Mouse (Mus musculus) olfactory bulb, adult 2 months (tissue): ENCODE results near the gene Traf5. TPM values are rescaled to one million over a fixed set of nuclear protein-coding genes. Genes with fewer than 3 reads are reported as not detected.

Source experiments
- H3K27ac ChIP-seq: fragments of 200-500 bp; 2 replicates; pipeline ENCODE4 v1.5.1; 2012; ENCODE audit warnings: low read depth, low read length; ENCODE audit not compliant: insufficient read depth
- H3K4me1 ChIP-seq: fragments of 200-500 bp; 2 replicates; pipeline ENCODE4 v1.6.1; 2012; ENCODE audit warnings: low read length; ENCODE audit not compliant: control insufficient read depth, insufficient read depth
- H3K4me3 ChIP-seq: fragments of 200-500 bp; 2 replicates; pipeline ENCODE4 v1.5.1; 2012; ENCODE audit warnings: mild to moderate bottlenecking, low read depth, low read length, moderate library complexity; ENCODE audit not compliant: insufficient read depth
- CTCF ChIP-seq: fragments of 200-500 bp; IDR thresholded peaks from 2 replicates; pipeline ENCODE4 v1.5.1; 2012; ENCODE audit warnings: low read depth, mild to moderate bottlenecking, low read length, moderate library complexity; ENCODE audit not compliant: insufficient read depth
- POLR2A ChIP-seq: fragments of 200-500 bp; IDR thresholded peaks from 2 replicates; pipeline ENCODE4 v1.6.1; 2012; ENCODE audit warnings: mild to moderate bottlenecking, low read depth, low read length, moderate library complexity; ENCODE audit not compliant: insufficient read depth
- WGBS: fragments of 180-500 bp; shearing (Covaris S2); methylation state at CpG from one replicate; pipeline ENCODE4 v1.1.7; 2018; 5-methylcytosine and 5-hydroxymethylcytosine counted together
- polyA plus RNA-seq: library from polyadenylated mRNA; stranded (reverse); fragments of >200 nt; gene quantifications from 2 replicates; pipeline ENCODE4 v1.2.4, GENCODE M21; 2012; ENCODE audit warnings: low replicate concordance; ENCODE audit not compliant: missing spikeins, insufficient read depth, insufficient read length

Gene Traf5
- polyA plus RNA-seq, 1 experiment: not detected

- TF ChIP-seq POLR2A (no peak), CTCF (no peak)
- Histone ChIP-seq H3K27ac (no peak overlapping the region), H3K4me3 (no peak overlapping the region), H3K4me1 (no peaks in the 10 kb centered on the region)
- 77% methylated on average over 6 of the region's 6 CpGs for WGBS
Observed at GRCm38 (mm10) chr1:192116262-192116661, 23.9 kb upstream of the Traf5 start.

GRCm38 (mm10) chr1:192115378-192115777, 23.0 kb upstream of the Traf5 start:
- H3K4me1 ChIP-seq: no peaks in the 10 kb centered on the region
- 88% methylated on average over 1 of the region's 1 CpGs for WGBS
- TF ChIP-seq CTCF (no peak), POLR2A (no peak)
- no peak overlapping the region for H3K4me3 ChIP-seq
- H3K27ac ChIP-seq: no peak overlapping the region

GRCm38 (mm10) chr1:192109169-192109568, 16.8 kb upstream of the Traf5 start:
- WGBS: 64% methylated on average over 6 of the region's 6 CpGs
- Histone ChIP-seq H3K4me1 (no peaks in the 10 kb centered on the region), H3K4me3 (no peak overlapping the region), H3K27ac (no peak overlapping the region)
- no peak for TF ChIP-seq CTCF
- TF ChIP-seq POLR2A: no peak

- H3K27ac ChIP-seq: no peak overlapping the region
- 5% methylated on average over 2 of the region's 2 CpGs for WGBS
Observed at GRCm38 (mm10) chr1:192107352-192107751, 15.0 kb upstream of the Traf5 start.

GRCm38 (mm10) chr1:192105902-192106389, 13.6 kb upstream of the Traf5 start:
- TF ChIP-seq CTCF: no peak
- TF ChIP-seq POLR2A: no peak
- 87% methylated on average over 4 of the region's 4 CpGs for WGBS
- H3K4me3 ChIP-seq: no peak overlapping the region
- peaks cover 4% of the 10 kb centered on the region for H3K4me1 ChIP-seq
- no peak overlapping the region for H3K27ac ChIP-seq

More at GRCm38 (mm10) chr1:192107352-192107751, 15.0 kb upstream of the Traf5 start:
- H3K4me1 ChIP-seq: peaks cover 4% of the 10 kb centered on the region; the same call in 1 of the 2 replicates
- TF ChIP-seq POLR2A (no peak), CTCF (no peak)
- no peak overlapping the region for H3K4me3 ChIP-seq

- 97% methylated on average over 9 of the region's 9 CpGs for WGBS
- peaks cover 9% of the 10 kb centered on the region for H3K4me1 ChIP-seq
- H3K4me3 ChIP-seq: no peak overlapping the region
- H3K27ac ChIP-seq: no peak overlapping the region
- TF ChIP-seq CTCF (no peak), POLR2A (no peak)
Observed at GRCm38 (mm10) chr1:192104021-192104420, 11.7 kb upstream of the Traf5 start.

GRCm38 (mm10) chr1:192103176-192103575, 10.8 kb upstream of the Traf5 start:
- no peak for TF ChIP-seq POLR2A
- TF ChIP-seq CTCF: no peak
- WGBS: 42% methylated on average over 6 of the region's 6 CpGs
- no peak overlapping the region for H3K27ac ChIP-seq
- peaks cover 9% of the 10 kb centered on the region for H3K4me1 ChIP-seq
- no peak overlapping the region for H3K4me3 ChIP-seq

GRCm38 (mm10) chr1:192101359-192101758, 9.0 kb upstream of the Traf5 start:
- H3K4me3 ChIP-seq: no peak overlapping the region
- 0 out of 2 replicates have a peak overlapping the region, but pooled peaks have one; percentile 1 for H3K27ac ChIP-seq
- H3K4me1 ChIP-seq: peaks cover 9% of the 10 kb centered on the region
- WGBS: 35% methylated on average over 8 of the region's 8 CpGs
- TF ChIP-seq POLR2A (no peak), CTCF (no peak)

GRCm38 (mm10) chr1:192100742-192101141, 8.4 kb upstream of the Traf5 start:
- H3K4me1 ChIP-seq: peaks cover 9% of the 10 kb centered on the region
- 82% methylated on average over 11 of the region's 11 CpGs for WGBS
- no peak overlapping the region for H3K4me3 ChIP-seq
- no peak for TF ChIP-seq CTCF
- TF ChIP-seq POLR2A: no peak
- 0 out of 2 replicates have a peak overlapping the region, but pooled peaks have one; percentile 45 for H3K27ac ChIP-seq
